Mouse (Mus musculus) megakaryocyte progenitor cell, adult 5-6 weeks (primary cell): ENCODE data around the gene Phldb1. TPM values are rescaled to one million over a fixed set of nuclear protein-coding genes. Genes with fewer than 3 reads are reported as not detected.
A peak's percentile ranks its signal among the peaks of the same experiment; 100 is the strongest.

Experiments
- ATAC-seq: replicated peaks from 2 replicates; pipeline ENCODE4 v1.8.0; 2016; ENCODE audit warnings: mild to moderate bottlenecking, moderate TSS enrichment, inconsistent platforms; ENCODE audit not compliant: poor library complexity
- total RNA-seq, 2 experiments: library from RNA; stranded (forward) in 1 of 2; stranded (reverse) in 1 of 2; fragments of 157-497, 149-512 nt in 1 of 2; fragments of 200-1000 nt in 1 of 2; gene quantifications; 2 replicates each; pipeline versions ENCODE4 v1.2.3 to v1.2.4; 2015 to 2017

Gene Phldb1
- total RNA-seq, 2 experiments from 2014 or later: 0.64 to 2.7 TPM

- no peak for ATAC-seq
Observed at GRCm38 (mm10) chr9:44710213-44710612, 24.8 kb downstream of the Phldb1 start.

DNA sequence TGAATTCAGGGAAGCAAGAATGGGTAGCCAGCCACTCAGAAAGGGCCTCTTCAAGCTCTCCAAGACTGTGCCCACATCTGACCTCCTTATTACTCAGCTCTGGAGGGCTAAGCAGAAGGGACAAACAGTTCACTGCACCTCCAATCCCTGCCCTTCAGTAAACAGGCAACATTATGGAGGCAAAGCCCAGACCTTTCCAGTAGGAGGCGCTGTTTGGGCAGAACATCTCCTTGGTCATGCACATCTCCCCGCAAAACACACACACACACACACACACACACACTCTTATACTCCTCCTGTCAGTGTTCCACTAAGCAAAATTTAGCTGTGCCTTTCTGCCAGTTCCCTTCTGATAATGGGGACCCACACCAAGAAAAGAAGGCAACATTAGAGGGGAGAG, 25.4 kb downstream of the Phldb1 start:
- peak; percentile 44 for ATAC-seq

- no peak for ATAC-seq
Observed at GRCm38 (mm10) chr9:44708925-44709324, 26.1 kb downstream of the Phldb1 start.

- peak; percentile 82 for ATAC-seq
Observed at GRCm38 (mm10) chr9:44708429-44708765, 26.6 kb downstream of the Phldb1 start.

DNA sequence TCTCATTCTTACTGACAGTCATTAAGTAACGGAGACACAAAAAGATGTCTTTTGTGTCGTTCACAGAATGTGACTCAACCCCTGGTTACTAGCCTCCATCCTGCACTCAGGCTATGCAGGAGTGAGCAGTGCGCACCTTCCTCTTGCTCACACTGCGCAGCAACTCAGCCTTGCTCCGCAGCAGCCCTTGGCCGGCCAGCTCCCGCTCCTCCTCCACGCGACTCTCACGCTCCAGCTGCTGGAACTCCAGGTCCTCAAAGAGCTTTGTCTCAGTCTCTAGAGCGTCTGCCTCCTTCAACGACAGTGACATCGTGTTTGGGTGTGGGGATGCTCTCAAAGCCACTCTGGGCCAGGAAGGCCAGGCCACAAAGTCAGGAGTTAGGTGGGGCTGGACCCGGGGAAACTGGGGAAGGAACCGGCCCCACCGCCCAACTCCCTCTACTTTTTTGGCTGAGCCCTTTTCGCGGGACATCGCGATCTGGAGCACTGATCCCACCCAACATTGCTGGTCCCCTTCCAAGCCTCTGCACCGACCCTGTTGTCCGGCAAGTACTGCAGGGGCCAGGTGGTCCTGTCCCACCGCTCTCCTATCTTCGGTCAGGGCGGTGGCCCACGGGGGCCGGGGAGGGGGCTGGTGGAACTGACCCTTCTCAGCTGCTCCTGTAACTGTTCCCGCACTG, 27.1 kb downstream of the Phldb1 start:
- no peak for ATAC-seq

GRCm38 (mm10) chr9:44699730-44700129, 35.3 kb downstream of the Phldb1 start:
- ATAC-seq: no peak

DNA sequence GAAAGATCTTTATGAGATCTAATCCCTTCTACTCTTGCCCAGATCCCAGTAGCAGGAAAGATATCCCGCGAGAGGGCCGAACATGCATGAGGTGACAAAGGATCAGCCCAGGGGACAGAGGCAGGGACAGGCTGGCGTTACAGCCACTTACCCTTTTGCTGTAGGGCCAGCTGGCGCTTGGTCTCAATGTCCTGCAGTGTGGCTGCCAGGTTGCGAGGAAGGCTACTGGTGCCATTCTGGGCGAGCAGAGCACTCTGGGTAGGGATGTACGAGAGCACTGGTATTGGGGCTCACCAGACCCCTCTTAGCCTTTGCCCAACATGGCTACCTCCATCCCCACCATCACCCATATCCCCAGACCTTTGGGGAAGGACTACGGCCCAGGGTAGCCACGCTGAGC, 35.8 kb downstream of the Phldb1 start:
- no peak for ATAC-seq

DNA sequence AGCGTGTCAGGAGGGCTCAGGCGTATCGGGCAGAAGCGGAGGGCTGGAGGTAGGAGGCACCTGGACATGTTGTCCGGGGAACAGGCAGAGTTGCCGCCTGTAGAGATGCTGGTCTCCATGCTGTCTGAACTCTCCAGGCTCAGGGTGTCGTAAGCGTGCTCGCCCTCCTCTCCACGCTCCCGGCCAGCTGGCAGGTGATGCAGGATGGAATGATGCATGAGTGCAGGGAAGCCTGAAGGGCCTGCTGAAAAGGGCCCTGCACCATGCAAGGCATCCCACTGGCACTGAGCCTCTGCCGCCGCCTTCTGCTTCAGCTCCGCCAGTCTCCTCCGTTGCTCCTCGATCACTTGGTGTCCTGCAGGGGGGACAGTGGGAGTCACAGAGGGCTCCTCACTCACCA, 37.1 kb downstream of the Phldb1 start:
- ATAC-seq: no peak

DNA sequence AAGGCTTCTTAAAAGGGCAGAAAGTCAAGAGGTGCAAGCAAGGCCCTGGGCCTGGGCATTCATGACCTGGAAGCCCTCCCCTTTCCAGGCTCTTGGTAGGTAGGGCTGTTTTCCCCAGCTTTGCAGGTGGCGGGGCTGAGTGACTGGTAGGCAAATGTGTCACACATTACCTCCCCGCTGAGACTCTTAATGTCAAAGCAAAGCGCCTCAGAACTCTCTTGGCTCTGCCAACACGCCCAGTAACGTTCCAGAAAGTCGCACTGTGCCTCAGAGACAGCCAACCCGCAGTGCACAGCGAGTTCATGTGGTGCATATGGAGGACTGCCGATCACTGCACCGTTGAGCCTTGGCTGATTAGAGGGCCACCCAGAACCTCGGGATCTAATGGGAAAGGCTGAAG, 41.9 kb downstream of the Phldb1 start:
- no peak for ATAC-seq

- ATAC-seq: peak; percentile 49
Observed at GRCm38 (mm10) chr9:44691671-44692520, 43.1 kb downstream of the Phldb1 start.

DNA sequence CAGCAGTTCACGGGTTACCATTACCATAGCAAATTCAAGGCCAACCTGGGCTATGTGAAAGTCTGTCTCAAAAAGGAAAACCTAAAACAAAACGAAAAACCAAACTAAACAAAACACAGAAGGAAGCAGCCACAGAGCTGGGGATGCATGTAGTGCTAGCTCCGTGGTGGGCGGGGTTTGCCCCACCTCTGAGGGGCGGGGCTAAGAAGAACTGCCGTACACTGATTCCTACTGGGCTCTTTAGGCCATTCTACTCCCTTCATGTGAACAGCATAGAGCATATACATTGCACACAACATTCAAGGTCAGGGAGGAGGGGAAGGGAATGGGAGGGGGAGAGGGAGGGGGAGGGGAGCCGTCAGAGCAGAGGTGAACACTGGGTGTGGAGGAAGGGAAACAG, 44.4 kb downstream of the Phldb1 start:
- ATAC-seq: peak; percentile 47; the same call in 1 of the 2 replicates

DNA sequence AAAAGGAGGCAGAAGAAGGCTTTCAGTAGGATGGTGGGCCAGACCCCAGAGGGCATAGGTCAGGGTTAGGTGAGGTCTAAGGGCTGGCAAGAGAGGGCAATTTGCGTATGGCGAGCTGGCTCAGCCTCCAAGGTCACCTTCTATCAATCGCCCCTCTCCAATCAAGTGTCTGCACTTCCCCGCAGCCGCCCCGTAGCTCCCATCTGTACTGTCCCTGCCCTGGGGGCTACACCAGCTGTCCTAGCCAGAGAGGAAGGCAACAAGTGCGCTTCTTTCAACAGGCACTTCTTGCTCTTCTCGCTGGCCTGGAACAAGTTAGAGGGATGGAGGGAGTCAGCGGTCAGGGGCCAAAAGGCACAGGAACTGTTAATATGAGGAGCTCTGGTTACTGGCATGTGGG, 47.0 kb downstream of the Phldb1 start:
- ATAC-seq: no peak

DNA sequence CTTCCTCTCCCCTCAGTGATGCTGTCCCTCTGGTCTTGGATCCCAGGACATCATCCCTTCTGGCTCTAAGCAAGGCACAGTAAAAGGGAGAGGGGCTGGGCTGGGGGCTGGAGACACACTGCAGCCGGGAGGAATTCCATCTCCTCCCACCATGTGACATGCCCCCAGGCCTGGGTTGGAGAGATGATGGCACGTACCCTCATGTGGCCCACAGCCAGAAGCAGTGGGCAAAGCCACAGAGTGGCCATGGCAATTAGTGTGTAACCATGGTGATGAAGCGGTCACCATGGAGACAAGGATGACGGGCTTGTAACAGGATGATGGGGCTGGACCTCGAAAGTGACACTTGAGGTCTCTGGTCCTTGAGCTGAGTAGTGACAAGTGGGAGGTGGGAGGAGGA, 48.4 kb downstream of the Phldb1 start:
- no peak for ATAC-seq

DNA sequence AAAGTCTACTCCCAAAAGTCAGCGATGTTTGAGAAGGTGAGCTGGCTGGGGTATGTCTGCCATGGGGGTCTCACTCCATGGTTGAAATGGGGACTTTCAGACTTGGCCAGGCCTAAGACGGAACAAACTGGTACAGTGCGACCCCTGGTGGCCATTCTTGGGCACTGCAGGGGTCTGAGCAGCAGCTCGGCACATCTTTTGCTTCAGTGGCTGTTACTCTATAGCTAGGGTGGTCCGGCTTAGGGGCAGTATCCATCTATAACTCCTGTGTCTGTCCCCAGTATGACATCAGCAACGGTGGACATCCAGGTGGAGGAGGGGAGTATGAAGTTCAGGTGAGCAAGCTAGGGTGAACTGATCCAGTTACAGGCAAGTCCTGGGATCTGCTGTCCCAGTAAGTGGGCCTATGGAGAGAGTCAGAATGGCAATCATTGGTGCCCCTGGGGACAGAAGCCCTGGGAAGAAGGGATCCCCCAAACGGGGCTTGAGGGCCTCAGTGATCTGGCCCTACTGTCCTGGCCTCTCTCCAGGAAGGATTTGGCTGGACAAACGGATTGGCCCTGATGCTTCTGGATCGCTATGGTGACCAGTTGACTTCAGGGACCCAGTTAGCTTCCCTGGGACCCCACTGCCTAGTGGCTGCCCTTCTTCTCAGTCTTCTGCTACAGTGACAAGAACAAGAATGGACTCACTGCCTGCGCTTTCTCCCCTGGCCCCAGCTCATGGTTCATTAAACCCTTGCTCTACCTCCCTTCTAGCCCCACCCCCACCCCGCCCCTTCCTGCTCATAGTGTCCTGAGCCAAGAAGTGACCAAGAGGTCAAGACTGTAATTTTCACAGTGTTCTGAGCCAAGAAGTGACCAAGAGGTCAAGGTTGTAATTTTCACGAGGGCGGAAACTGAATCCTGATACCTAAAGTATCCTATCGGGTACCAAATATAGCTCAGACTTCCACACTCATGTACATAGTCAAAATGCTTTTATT, 49.4 kb downstream of the Phldb1 start:
- ATAC-seq: peak; percentile 83

- ATAC-seq: no peak
Observed at GRCm38 (mm10) chr9:44683046-44683445, 52.0 kb downstream of the Phldb1 start.

GRCm38 (mm10) chr9:44679565-44679964, 55.4 kb downstream of the Phldb1 start:
- no peak for ATAC-seq

- ATAC-seq: peak; percentile 42; the same call in 1 of the 2 replicates
Observed at GRCm38 (mm10) chr9:44678288-44678871, 56.6 kb downstream of the Phldb1 start.

DNA sequence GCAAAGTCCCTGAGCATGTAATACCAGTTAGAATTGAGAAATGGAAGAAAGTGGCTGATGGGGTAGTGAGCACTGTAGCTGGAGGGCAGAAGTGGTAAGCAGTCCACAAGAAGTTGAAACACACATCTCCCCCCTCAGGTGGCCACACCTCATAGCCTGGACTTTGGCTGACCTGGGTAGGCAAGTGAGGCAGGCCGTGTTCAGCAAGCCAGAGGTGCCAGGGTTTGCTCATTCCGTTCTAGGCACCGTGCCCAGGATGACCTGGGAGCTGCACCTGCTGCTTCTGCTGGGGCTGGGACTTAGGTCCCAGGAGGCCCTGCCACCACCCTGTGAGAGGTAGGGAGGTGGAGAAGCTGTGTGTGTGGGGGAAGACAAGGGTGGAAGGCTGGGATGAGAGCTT, 62.0 kb downstream of the Phldb1 start, which contains the start of gene Treh:
TSS of gene Treh (plus strand) at position 229 of the 400 bp plus-strand sequence.
- no peak for ATAC-seq

DNA sequence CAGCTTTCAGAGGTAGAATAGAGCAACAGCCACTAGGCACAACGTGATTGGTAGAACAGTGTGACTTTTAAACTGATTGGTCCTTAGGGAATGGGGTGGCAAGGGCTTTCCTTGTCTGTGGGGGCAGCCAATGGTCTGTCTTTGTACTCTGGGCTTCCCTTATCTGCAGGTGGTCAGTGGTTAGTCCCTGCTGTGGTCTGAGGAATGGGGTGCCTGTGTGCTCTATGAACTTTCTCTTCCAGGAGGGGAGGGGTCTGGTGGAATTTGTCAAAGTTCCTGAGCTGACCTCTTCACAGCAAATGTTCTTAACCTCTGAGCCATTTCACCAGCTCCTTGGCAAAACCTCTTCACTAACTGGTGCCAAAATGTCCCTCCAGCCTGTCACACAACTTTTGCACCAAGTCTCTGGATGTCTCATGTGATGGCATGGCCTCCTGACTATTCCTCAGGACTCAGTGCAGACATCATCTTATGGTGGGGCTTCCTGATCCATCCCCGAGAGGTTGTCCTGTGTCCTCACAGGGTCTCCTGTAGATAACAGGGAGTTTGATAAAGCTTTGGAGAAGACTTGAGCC, 62.6 kb downstream of the Phldb1 start:
- no peak for ATAC-seq

DNA sequence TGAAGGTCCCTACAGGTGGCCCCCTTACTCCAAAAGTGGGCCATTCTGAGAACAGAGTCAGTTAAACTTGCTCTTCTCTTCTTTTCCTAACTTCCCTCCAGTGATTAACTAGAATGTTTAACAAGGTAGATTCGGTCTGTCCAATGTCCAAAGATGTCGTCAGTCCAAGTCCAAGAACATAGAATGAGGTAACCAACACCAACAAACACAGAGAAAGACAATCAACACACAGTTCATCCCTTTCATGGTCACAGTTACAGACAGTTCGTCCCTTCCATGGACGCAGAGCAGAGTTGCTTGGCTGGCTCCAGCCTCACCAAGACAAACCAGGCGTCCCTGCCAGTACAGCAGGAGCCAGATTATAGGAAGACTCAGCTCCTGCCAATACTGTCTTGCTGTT, 63.6 kb downstream of the Phldb1 start:
- ATAC-seq: no peak
